Mouse (Mus musculus): Measurements from ENCODE around the gene Nav3. TPM values are rescaled to one million over a fixed set of nuclear protein-coding genes. Genes with fewer than 3 reads are reported as not detected.
"Not testable (repeated sequence)": the region's sequence is repeated elsewhere in the genome, so short reads cannot be mapped to it uniquely, and the experiment has no call there.

The Nav3 gene
- total RNA-seq, 4 experiments from 2014 or later: 1.1 to 2.3 (median 1.4) TPM

GRCm38 (mm10) chr10:110085156-110085555 lies 370.8 kb downstream of the Nav3 start:
- peak; percentile 4 to 8 for DNase-seq (ENCODE audit: low spot score in 2 of 2)

GRCm38 (mm10) chr10:110076575-110076974 lies 379.4 kb downstream of the Nav3 start:
- no peak for DNase-seq (ENCODE audit: low spot score in 2 of 2)

GRCm38 (mm10) chr10:110072355-110072754 lies 383.6 kb downstream of the Nav3 start:
- no peak for DNase-seq (ENCODE audit: low spot score in 2 of 2)

GRCm38 (mm10) chr10:110061166-110061565 lies 394.8 kb downstream of the Nav3 start:
- DNase-seq (ENCODE audit: low spot score in 2 of 2): no peak

- no peak for DNase-seq (ENCODE audit: low spot score in 2 of 2)
Measured at GRCm38 (mm10) chr10:110037547-110037946, 418.5 kb downstream of the Nav3 start.

- no peak for DNase-seq (ENCODE audit: low spot score in 2 of 2)
Measured at GRCm38 (mm10) chr10:110034582-110035099, 421.4 kb downstream of the Nav3 start.

GRCm38 (mm10) chr10:110024897-110025296 lies 431.1 kb downstream of the Nav3 start:
- not testable (repeated sequence) for DNase-seq (ENCODE audit: low spot score in 2 of 2)

GRCm38 (mm10) chr10:110022100-110022499 lies 433.9 kb downstream of the Nav3 start:
- DNase-seq (ENCODE audit: low spot score in 2 of 2): no peak

- no peak for DNase-seq (ENCODE audit: low spot score in 2 of 2)
Measured at GRCm38 (mm10) chr10:110019266-110019866, 436.6 kb downstream of the Nav3 start.

- not testable (repeated sequence) for DNase-seq (ENCODE audit: low spot score in 2 of 2)
Measured at GRCm38 (mm10) chr10:110001328-110001727, 454.7 kb downstream of the Nav3 start.

GRCm38 (mm10) chr10:110000755-110001247 lies 455.2 kb downstream of the Nav3 start:
- DNase-seq (ENCODE audit: low spot score in 2 of 2): no peak

GRCm38 (mm10) chr10:109999904-110000303 lies 456.1 kb downstream of the Nav3 start:
- DNase-seq (ENCODE audit: low spot score in 2 of 2): no peak

GRCm38 (mm10) chr10:109994302-109994701 lies 461.7 kb downstream of the Nav3 start:
- no peak for DNase-seq (ENCODE audit: low spot score in 2 of 2)

- DNase-seq (ENCODE audit: low spot score in 2 of 2): no peak
Measured at GRCm38 (mm10) chr10:109985824-109986485, 470.0 kb downstream of the Nav3 start.

GRCm38 (mm10) chr10:109976351-109976750 lies 479.7 kb downstream of the Nav3 start:
- DNase-seq (ENCODE audit: low spot score in 2 of 2): no peak

GRCm38 (mm10) chr10:109974177-109974576 lies 481.8 kb downstream of the Nav3 start:
- no peak for DNase-seq (ENCODE audit: low spot score in 2 of 2)

GRCm38 (mm10) chr10:109973483-109973882 lies 482.5 kb downstream of the Nav3 start:
- no peak for DNase-seq (ENCODE audit: low spot score in 2 of 2)

GRCm38 (mm10) chr10:109950296-109950695 lies 505.7 kb downstream of the Nav3 start:
- DNase-seq (ENCODE audit: low spot score in 2 of 2): no peak

- DNase-seq (ENCODE audit: low spot score in 2 of 2): no peak
Measured at GRCm38 (mm10) chr10:109929319-109929622, 526.7 kb downstream of the Nav3 start.

- no peak for DNase-seq (ENCODE audit: low spot score in 2 of 2)
Measured at GRCm38 (mm10) chr10:109928547-109929318, 527.3 kb downstream of the Nav3 start.

GRCm38 (mm10) chr10:109926149-109926548 lies 529.9 kb downstream of the Nav3 start:
- DNase-seq (ENCODE audit: low spot score in 2 of 2): no peak

- no peak for DNase-seq (ENCODE audit: low spot score in 2 of 2)
Measured at GRCm38 (mm10) chr10:109924136-109924535, 531.9 kb downstream of the Nav3 start.
